Mouse (Mus musculus): ENCODE results near the gene Gm45234.

DNA sequence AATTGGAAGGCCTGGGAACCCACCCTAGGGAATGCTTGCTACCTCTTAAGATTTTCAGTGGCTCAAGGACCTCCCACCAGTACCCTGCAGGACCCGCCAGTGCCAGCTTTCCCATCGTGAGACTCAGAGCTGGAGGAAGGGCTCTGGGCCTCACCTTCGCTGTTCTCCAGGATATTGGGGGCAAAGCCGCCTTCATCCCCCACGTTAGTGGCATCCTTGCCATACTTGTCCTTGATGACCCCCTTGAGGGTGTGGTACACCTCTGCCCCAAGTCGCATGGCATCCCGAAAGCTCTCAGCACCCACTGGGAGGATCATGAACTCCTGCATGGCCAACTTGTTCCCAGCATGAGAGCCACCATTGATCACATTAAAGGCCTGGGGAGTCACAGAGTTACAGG is 10.1 kb upstream of the Gm45234 start:
- TF ChIP-seq CTCF (IDR thresholded peaks at IDR 0.05; ENCODE audit: control insufficient read depth, insufficient read depth, low read length) (no peak), POLR2A (IDR thresholded peaks at IDR 0.05; ENCODE audit: borderline replicate concordance, control insufficient read depth, low read depth, low read length) (no peak)

All from bone marrow, adult 2 months (tissue).